In the genomic region with DNA sequence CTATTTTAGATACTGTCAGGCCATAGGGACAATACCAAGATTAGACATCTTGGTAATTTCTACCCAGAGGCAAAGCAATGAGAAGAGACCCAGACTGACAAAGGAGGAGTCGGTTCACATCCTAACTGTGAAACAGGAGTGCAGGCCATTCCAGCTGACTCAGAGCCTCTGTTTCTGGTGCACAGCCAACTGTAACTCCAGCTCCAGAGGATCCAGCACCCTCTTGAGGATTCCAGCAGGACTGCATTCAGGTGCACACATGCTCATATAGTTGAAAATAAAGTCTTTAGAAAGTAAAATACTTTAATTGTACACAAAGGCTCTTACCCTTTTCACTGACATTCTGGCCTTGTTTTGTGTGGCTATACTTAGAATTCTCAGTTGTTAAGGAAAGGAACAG, we compare ENCODE assay signal across 11 mouse cellular contexts. TPM values are rescaled to one million over a fixed set of nuclear protein-coding genes. Genes with fewer than 3 reads are reported as not detected.
A peak's percentile ranks its signal among the peaks of the same experiment; 100 is the strongest.
DNase-seq lines count a peak whose midpoint lies in the region; ATAC-seq and TF ChIP-seq lines count a peak whose summit lies in the region.
"Had no signal": no experiment of that assay in that cellular context is flagged by ENCODE, and none has a peak within 500 bp of the region (broad histone marks: within the 10 kb centered on the region; RNA-seq: fewer than 3 reads in every experiment).

No protein-coding gene starts in this region.

- H3K27me3 ChIP-seq in embryonic facial prominence, embryonic 14.5 days (replicated peaks; ENCODE audit: control insufficient read depth, insufficient read depth, low read length), result no peaks in the 10 kb centered on the region
- no peaks in the 10 kb centered on the region for H3K27me3 ChIP-seq in embryonic facial prominence, embryonic 10.5 days (replicated peaks; ENCODE audit: low read depth, poor library complexity, severe bottlenecking)
- H3K27me3 ChIP-seq in small intestine, adult 2 months (ENCODE audit: control insufficient read depth, insufficient read depth, low read length), result no peaks in the 10 kb centered on the region
- H3K27me3 ChIP-seq: liver, embryonic 13.5 days had no signal

- peak; percentile 18 for DNase-seq in embryonic facial prominence, embryonic 14.5 days (ENCODE audit: low spot score)
- no peak for DNase-seq in embryonic facial prominence, embryonic 10.5 days (ENCODE audit: low spot score)
- peak; percentile 19 for DNase-seq in ovary, postnatal 14 days (ENCODE audit: low spot score)
- DNase-seq in ovary, postnatal 10 days (ENCODE audit: low spot score), result no peak
- DNase-seq in heart, postnatal 4 days, result peak; percentile 56
- DNase-seq in left cerebral cortex, adult 18-20 months (ENCODE audit: low spot score in 2 of 2), result no peak
- no peak for DNase-seq in layer of hippocampus, adult 9-10 months (ENCODE audit: low spot score)
- DNase-seq: liver, embryonic 13.5 days had no signal

- H3K4me2 ChIP-seq in embryonic facial prominence, embryonic 14.5 days (ENCODE audit: low read depth, low read length), result no peak overlapping the region
- H3K4me2 ChIP-seq: liver, embryonic 13.5 days had no signal

- H3K4me1 ChIP-seq in embryonic facial prominence, embryonic 14.5 days (ENCODE audit: control insufficient read depth, insufficient read depth, low read length), result no peaks in the 10 kb centered on the region
- no peaks in the 10 kb centered on the region for H3K4me1 ChIP-seq in embryonic facial prominence, embryonic 10.5 days
- H3K4me1 ChIP-seq in small intestine, adult 2 months (ENCODE audit: control insufficient read depth, insufficient read depth, insufficient read length, low read length), result no peaks in the 10 kb centered on the region
- H3K4me1 ChIP-seq: liver, embryonic 13.5 days had no signal

- no peak overlapping the region for H3K9ac ChIP-seq in embryonic facial prominence, embryonic 14.5 days (ENCODE audit: low read depth, low read length)
- H3K9ac ChIP-seq: liver, embryonic 13.5 days had no signal

- 57% methylated on average over 1 of the region's 1 CpGs for WGBS in embryonic facial prominence, embryonic 14.5 days
- 84% methylated on average over 1 of the region's 1 CpGs for WGBS in embryonic facial prominence, embryonic 10.5 days
- 48% methylated on average over 1 of the region's 1 CpGs for WGBS in small intestine, adult 2 months

- TF ChIP-seq CTCF in small intestine, adult 2 months (IDR thresholded peaks at IDR 0.05; ENCODE audit: extremely low read depth, insufficient read length, insufficient replicate concordance, low read depth, low read length), result peak; percentile 22; the same call in 1 of the 2 replicates

- H3K4me3 ChIP-seq in embryonic facial prominence, embryonic 14.5 days (ENCODE audit: low read depth, low read length), result no peak overlapping the region
- H3K4me3 ChIP-seq in embryonic facial prominence, embryonic 10.5 days, result no peak overlapping the region
- no peak overlapping the region for H3K4me3 ChIP-seq in small intestine, adult 2 months (ENCODE audit: low read depth, low read length)
- H3K4me3 ChIP-seq: liver, embryonic 13.5 days had no signal

- no peaks in the 10 kb centered on the region for H3K36me3 ChIP-seq in embryonic facial prominence, embryonic 14.5 days (ENCODE audit: control insufficient read depth, insufficient read depth, low read length)
- H3K36me3 ChIP-seq in embryonic facial prominence, embryonic 10.5 days (replicated peaks), result no peaks in the 10 kb centered on the region
- no peaks in the 10 kb centered on the region for H3K36me3 ChIP-seq in small intestine, adult 2 months (ENCODE audit: control insufficient read depth, insufficient read depth, low read length)
- H3K36me3 ChIP-seq: liver, embryonic 13.5 days had no signal

- ATAC-seq in embryonic facial prominence, embryonic 14.5 days (ENCODE audit: low read depth), result no peak

- no peaks in the 10 kb centered on the region for H3K9me3 ChIP-seq in embryonic facial prominence, embryonic 14.5 days (ENCODE audit: control insufficient read depth, low read length)
- peaks cover 9% of the 10 kb centered on the region for H3K9me3 ChIP-seq in embryonic facial prominence, embryonic 10.5 days

- no peak overlapping the region for H3K27ac ChIP-seq in embryonic facial prominence, embryonic 14.5 days (replicated peaks; ENCODE audit: low read depth, low read length)
- no peak overlapping the region for H3K27ac ChIP-seq in embryonic facial prominence, embryonic 10.5 days (replicated peaks)
- H3K27ac ChIP-seq in small intestine, adult 2 months (ENCODE audit: insufficient read depth, low read depth, low read length), result no peak overlapping the region
- H3K27ac ChIP-seq: liver, embryonic 13.5 days had no signal

- no peak for TF ChIP-seq POLR2A in small intestine, adult 2 months (IDR thresholded peaks at IDR 0.05; ENCODE audit: low read depth, low read length)

RNA-seq across cellular contexts. Expression of a gene that starts 40.4 kb away (rescaled TPM):
- polyA plus RNA-seq in embryonic facial prominence, embryonic 14.5 days (2014; fragmentation: Nextera tagmentation; extraction: Ambion mirVana), result 20.1 and 29.2 TPM in 2 replicates
- polyA plus RNA-seq in embryonic facial prominence, embryonic 10.5 days (2016; fragmentation: Nextera tagmentation; extraction: Ambion mirVana), result 2.3 and 2.4 TPM in 2 replicates
- total RNA-seq in heart, postnatal 4 days (2021), result 100 to 1,000 TPM; 269 to 291 TPM
- polyA plus RNA-seq in small intestine, adult 2 months (2012; rRNA removed), result 0.33 and 0.38 TPM in 2 replicates
- total RNA-seq in left cerebral cortex, adult 18-20 months (2021), result 10 to 100 TPM; 11.2 to 12.2 TPM

RNA-seq across cellular contexts. Expression of a gene that starts 57.9 kb away (rescaled TPM):
- polyA plus RNA-seq in embryonic facial prominence, embryonic 14.5 days (2014; fragmentation: Nextera tagmentation; extraction: Ambion mirVana), result 1.7 and 3.0 TPM in 2 replicates
- not detected in 2 replicates for polyA plus RNA-seq in embryonic facial prominence, embryonic 10.5 days (2016; fragmentation: Nextera tagmentation; extraction: Ambion mirVana)
- not detected for total RNA-seq in heart, postnatal 4 days (2021)
- not detected in 2 replicates for polyA plus RNA-seq in small intestine, adult 2 months (2012; rRNA removed)
- total RNA-seq in left cerebral cortex, adult 18-20 months (2021), result not detected
- total RNA-seq: heart, adult 18-20 months had no signal
- polyA plus RNA-seq: liver, embryonic 13.5 days; neural tube, embryonic 14.5 days had no signal

Comparison
In these comparisons a context has a peak if more than half of its experiments do, and no peak if none do; other contexts are left out.
1. DNase-seq: peak in embryonic facial prominence, embryonic 14.5 days (single experiment), ovary, postnatal 14 days (single experiment) and heart, postnatal 4 days (single experiment); none in embryonic facial prominence, embryonic 10.5 days (single experiment), ovary, postnatal 10 days (single experiment), left cerebral cortex, adult 18-20 months (0 of 2) and layer of hippocampus, adult 9-10 months (single experiment).